Mouse (Mus musculus) forebrain, embryonic 16.5 days (tissue): Measurements from ENCODE around the gene Rnf186. TPM values are rescaled to one million over a fixed set of nuclear protein-coding genes. Genes with fewer than 3 reads are reported as not detected.

ENCODE experiments used
- polyA plus RNA-seq: library from polyadenylated mRNA; unstranded; fragments of >200 nt; fragmentation: Nextera tagmentation; extraction: Ambion mirVana; gene quantifications from 2 replicates; pipeline ENCODE4 v1.2.1, GENCODE M21; 2015

Rnf186 gene
- polyA plus RNA-seq, 1 experiment from 2014 or later, result not detected

Other genes starting within 250 kb of the Rnf186 start
- not detected in 2 replicates for gene Pla2g2c, start 242.3 kb upstream of the Rnf186 start, polyA plus RNA-seq
- gene Ubxn10, start 229.9 kb upstream of the Rnf186 start, polyA plus RNA-seq, result 1.3 and 1.9 TPM in 2 replicates
- gene Pla2g2f, start 209.5 kb upstream of the Rnf186 start, polyA plus RNA-seq, result not detected in 2 replicates
- 0.16 TPM in 1 of 2 replicates, not detected in the other for gene Pla2g2d, start 191.4 kb upstream of the Rnf186 start, polyA plus RNA-seq
- 0.54 and 1.2 TPM in 2 replicates for gene Pla2g5, start 103.6 kb upstream of the Rnf186 start, polyA plus RNA-seq
- not detected in 2 replicates for gene Gm13030, start 93.1 kb upstream of the Rnf186 start, polyA plus RNA-seq
- not detected in 2 replicates for gene Pla2g2e, start 89.2 kb upstream of the Rnf186 start, polyA plus RNA-seq
- 2.4 and 3.2 TPM in 2 replicates for gene Otud3, start 53.2 kb upstream of the Rnf186 start, polyA plus RNA-seq
- 1.1 and 1.2 TPM in 2 replicates for gene Tmco4, start 5.8 kb downstream of the Rnf186 start, polyA plus RNA-seq
- 0.34 and 0.60 TPM in 2 replicates for gene Htr6, start 108.5 kb downstream of the Rnf186 start, polyA plus RNA-seq
- 27.0 and 30.3 TPM in 2 replicates for gene Nbl1, start 125.9 kb downstream of the Rnf186 start, polyA plus RNA-seq
- gene Minos1, start 164.0 kb downstream of the Rnf186 start, polyA plus RNA-seq, result 355 and 370 TPM in 2 replicates
- 311 and 321 TPM in 2 replicates for gene Capzb, start 225.8 kb downstream of the Rnf186 start, polyA plus RNA-seq